Mouse (Mus musculus) gastrocnemius, postnatal 14 days (tissue): Measurements from ENCODE around the gene Cct7. TPM values are rescaled to one million over a fixed set of nuclear protein-coding genes. Genes with fewer than 3 reads are reported as not detected.
A peak's percentile ranks its signal among the peaks of the same experiment; 100 is the strongest.

Experiments
- DNase-seq: peaks from one replicate; pipeline ENCODE4 v3.0.0; 2021; ENCODE audit warnings: mixed read lengths
- intact Hi-C: fragments of 180-260 bp; cut with DNase I; formaldehyde crosslinking; loops from one replicate; pipeline ENCODE4 v1.15.1; 2025; ENCODE audit warnings: low total_unique reads
- total RNA-seq, 2 experiments: library from RNA; stranded (reverse); gene quantifications; 2 replicates each; pipeline ENCODE4 v1.2.3; 2021

Cct7 gene
- total RNA-seq, 2 experiments from 2014 or later = 128 to 142 TPM

- DNase-seq = no peak
- intact Hi-C loops = no loop called here
These were observed 45.7 kb downstream of the Cct7 start for GRCm38 (mm10) chr6:85496976-85497375.

- intact Hi-C loops = no loop called here
- DNase-seq = no peak
These were observed 46.8 kb downstream of the Cct7 start for GRCm38 (mm10) chr6:85498147-85498546.

- intact Hi-C loops = no loop called here
- DNase-seq = no peak
These were observed 49.1 kb downstream of the Cct7 start for GRCm38 (mm10) chr6:85500416-85500815.

- intact Hi-C loops = no loop called here
- no peak for DNase-seq
These were observed 50.3 kb downstream of the Cct7 start for GRCm38 (mm10) chr6:85501571-85502102.

- DNase-seq = no peak
These were observed 51.0 kb downstream of the Cct7 start for GRCm38 (mm10) chr6:85502103-85502910.

GRCm38 (mm10) chr6:85502911-85503250 is 51.6 kb downstream of the Cct7 start, which contains the start of gene Fbxo41:
Gene Fbxo41, minus strand, starts transcription at chr6:85502994.
- DNase-seq = no peak
- intact Hi-C loops = no loop called here

More at GRCm38 (mm10) chr6:85502103-85502910, 51.0 kb downstream of the Cct7 start:
- intact Hi-C loops = no loop called here

- no peak for DNase-seq
- intact Hi-C loops = no loop called here
These were observed 53.6 kb downstream of the Cct7 start for GRCm38 (mm10) chr6:85504908-85505307.

GRCm38 (mm10) chr6:85508602-85509001 is 57.3 kb downstream of the Cct7 start:
- no peak for DNase-seq
- intact Hi-C loops = no loop called here

GRCm38 (mm10) chr6:85510476-85510875 is 59.2 kb downstream of the Cct7 start:
- no peak for DNase-seq
- intact Hi-C loops = no loop called here

GRCm38 (mm10) chr6:85511286-85512055 is 60.2 kb downstream of the Cct7 start:
- DNase-seq = peak; percentile 46
- intact Hi-C loops = no loop called here

- intact Hi-C loops = no loop called here
These were observed 60.7 kb downstream of the Cct7 start for GRCm38 (mm10) chr6:85512056-85512440.

GRCm38 (mm10) chr6:85512577-85513530 is 61.5 kb downstream of the Cct7 start:
- no peak for DNase-seq
- intact Hi-C loops = no loop called here

More at GRCm38 (mm10) chr6:85512056-85512440, 60.7 kb downstream of the Cct7 start:
- no peak for DNase-seq

- peak; percentile 21 for DNase-seq
- intact Hi-C loops = no loop called here
These were observed 62.2 kb downstream of the Cct7 start, which contains the start of gene Egr4 for GRCm38 (mm10) chr6:85513531-85513910. Gene Egr4, minus strand, starts transcription at chr6:85513589.

GRCm38 (mm10) chr6:85515941-85516340 is 64.6 kb downstream of the Cct7 start:
- DNase-seq = no peak
- intact Hi-C loops = no loop called here

Other genes starting within 250 kb of the Cct7 start
- gene Sfxn5, start 118.1 kb upstream of the Cct7 start, total RNA-seq = 1 to 10 TPM; 2.7 to 4.1 TPM
- gene Rab11fip5, start 76.9 kb upstream of the Cct7 start, total RNA-seq = 10 to 100 TPM; 25.9 to 31.5 TPM
- not detected for gene Noto, start 27.6 kb upstream of the Cct7 start, total RNA-seq
- gene Smyd5, start 19.5 kb upstream of the Cct7 start, total RNA-seq = 1 to 10 TPM; 7.6 to 9.0 TPM
- gene Pradc1, start 456 bp downstream of the Cct7 start, total RNA-seq = 10 to 100 TPM; 14.2 to 16.7 TPM
- under 1 TPM; 0.02 to 0.04 TPM for gene Fbxo41, start 51.5 kb downstream of the Cct7 start, total RNA-seq
- gene Egr4, start 62.1 kb downstream of the Cct7 start, total RNA-seq = not detected
- 1 to 10 TPM; 1.3 TPM for gene Alms1, start 136.0 kb downstream of the Cct7 start, total RNA-seq